Mouse (Mus musculus): ENCODE data around the gene Abca7. TPM values are rescaled to one million over a fixed set of nuclear protein-coding genes. Genes with fewer than 3 reads are reported as not detected.

Abca7 gene
- polyA plus RNA-seq, 1 experiment from 2014 or later = 4.1 TPM

DNA sequence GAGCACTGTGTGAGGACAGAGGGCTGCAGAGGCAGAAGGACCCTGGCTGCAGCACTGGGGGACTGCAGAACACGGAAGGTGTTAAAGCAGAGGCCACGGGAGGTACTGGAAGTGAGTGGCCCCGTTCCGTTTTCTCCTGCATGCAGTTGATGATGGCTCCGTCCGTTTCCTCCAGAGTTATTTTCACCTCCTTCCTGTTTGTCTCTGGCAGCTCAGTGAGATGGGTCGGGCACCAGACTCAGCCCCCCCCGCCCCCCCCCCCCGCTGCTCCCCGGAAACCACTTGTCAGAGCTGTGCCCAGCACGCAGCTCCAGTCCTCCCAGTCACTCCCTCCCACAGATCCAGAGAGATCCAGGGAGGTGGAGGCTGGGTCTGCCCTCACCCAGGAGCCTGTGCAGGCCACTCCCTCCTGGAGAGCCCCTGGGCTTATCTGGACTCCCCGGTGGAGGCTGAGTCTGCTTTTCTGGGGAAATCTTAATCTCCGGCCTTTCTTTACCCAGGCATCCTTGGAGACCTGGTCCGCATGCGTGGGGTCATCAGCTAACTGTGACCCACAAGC is 22.5 kb downstream of the Abca7 start:
- ATAC-seq (ENCODE audit: low FRiP score, low TSS enrichment) (no peak), DNase-seq (no peak)
- Histone ChIP-seq H3K4me3 (replicated peaks; ENCODE audit: low read depth, low read length) (no peak overlapping the region), H3K36me3 (ENCODE audit: control insufficient read depth, insufficient read depth, low read length) (no peaks in the 10 kb centered on the region), H3K9ac (replicated peaks; ENCODE audit: low read length) (no peak overlapping the region), H3K4me2 (ENCODE audit: low read length) (no peak overlapping the region), H3K27me3 (ENCODE audit: control insufficient read depth, insufficient read depth, low read length) (peaks cover 25% of the 10 kb centered on the region), H3K9me3 (ENCODE audit: control insufficient read depth, low read length) (no peaks in the 10 kb centered on the region), H3K4me1 (ENCODE audit: control insufficient read depth, insufficient read depth, low read length) (0 out of 2 replicates have a peak, but pooled peaks cover 2% of the 10 kb centered on the region), H3K27ac (replicated peaks; ENCODE audit: low read depth, low read length) (no peak overlapping the region)
- 10% methylated on average over 13 of the region's 15 CpGs for WGBS

DNA sequence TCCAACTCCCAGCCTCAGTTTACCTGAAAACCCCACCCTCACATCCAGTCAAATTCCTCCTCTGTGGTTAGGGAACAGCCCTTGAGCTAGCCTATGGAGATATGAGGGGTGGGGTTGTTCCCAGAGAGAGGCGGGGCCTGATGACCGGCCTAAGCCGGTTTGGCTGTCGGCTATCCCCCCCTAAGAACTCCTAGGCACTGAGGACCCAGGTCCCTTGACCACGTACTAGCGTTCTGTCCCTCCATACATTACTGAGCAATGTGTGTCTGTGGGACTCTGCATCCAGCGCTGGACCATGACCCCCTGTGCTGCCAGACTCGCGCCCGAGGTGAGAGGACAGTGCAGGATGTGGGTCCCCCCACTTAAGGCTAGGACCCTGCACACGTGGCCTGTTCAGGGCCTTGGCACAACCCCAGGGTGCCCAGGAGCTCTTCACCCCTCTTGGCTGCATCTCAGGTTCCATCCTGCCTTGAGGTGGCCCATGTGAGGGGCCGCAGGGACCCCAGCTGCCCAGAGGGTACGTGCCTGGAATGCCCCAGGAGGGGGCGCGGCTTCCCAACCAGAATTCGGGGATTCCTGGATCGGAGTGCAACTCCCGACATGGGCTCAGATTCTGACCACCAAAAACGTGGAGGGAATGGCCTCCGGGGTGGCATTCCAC is 23.3 kb downstream of the Abca7 start:
- Histone ChIP-seq H3K4me1 (ENCODE audit: control insufficient read depth, insufficient read depth, low read length) (0 out of 2 replicates have a peak, but pooled peaks cover 2% of the 10 kb centered on the region), H3K4me3 (replicated peaks; ENCODE audit: low read depth, low read length) (no peak overlapping the region), H3K4me2 (ENCODE audit: low read length) (no peak overlapping the region), H3K27ac (replicated peaks; ENCODE audit: low read depth, low read length) (no peak overlapping the region), H3K36me3 (ENCODE audit: control insufficient read depth, insufficient read depth, low read length) (no peaks in the 10 kb centered on the region), H3K9me3 (ENCODE audit: control insufficient read depth, low read length) (no peaks in the 10 kb centered on the region), H3K9ac (replicated peaks; ENCODE audit: low read length) (no peak overlapping the region), H3K27me3 (ENCODE audit: control insufficient read depth, insufficient read depth, low read length) (peaks cover 17% of the 10 kb centered on the region; the same call in 1 of the 2 replicates)
- DNase-seq (no peak), ATAC-seq (ENCODE audit: low FRiP score, low TSS enrichment) (no peak)
- WGBS = 5% methylated on average over 20 of the region's 20 CpGs

DNA sequence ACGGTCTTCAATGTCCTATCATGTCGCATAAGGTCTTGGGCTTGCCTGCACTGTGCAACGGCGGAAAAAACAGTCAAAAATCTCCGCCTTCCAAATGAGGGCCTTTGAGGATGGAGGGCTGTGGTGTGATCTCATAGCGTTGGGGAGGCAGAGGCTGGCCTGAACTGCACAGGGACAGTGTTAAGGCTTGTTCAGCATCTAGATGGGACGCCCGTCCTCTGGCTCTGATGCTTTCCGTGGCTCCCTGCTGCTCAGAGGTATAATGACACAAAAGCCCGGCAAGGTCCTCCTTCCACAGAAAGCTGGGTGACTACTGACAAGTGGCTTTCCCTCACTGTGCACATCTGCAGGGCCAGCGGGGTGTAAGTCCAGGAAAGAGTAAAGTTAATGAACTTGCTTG is 23.9 kb downstream of the Abca7 start:
- Histone ChIP-seq H3K27ac (replicated peaks; ENCODE audit: low read depth, low read length) (no peak overlapping the region), H3K4me1 (ENCODE audit: control insufficient read depth, insufficient read depth, low read length) (0 out of 2 replicates have a peak, but pooled peaks cover 2% of the 10 kb centered on the region), H3K9ac (replicated peaks; ENCODE audit: low read length) (no peak overlapping the region), H3K36me3 (ENCODE audit: control insufficient read depth, insufficient read depth, low read length) (no peaks in the 10 kb centered on the region), H3K27me3 (ENCODE audit: control insufficient read depth, insufficient read depth, low read length) (peaks cover 11% of the 10 kb centered on the region; the same call in 1 of the 2 replicates), H3K9me3 (ENCODE audit: control insufficient read depth, low read length) (no peaks in the 10 kb centered on the region), H3K4me3 (replicated peaks; ENCODE audit: low read depth, low read length) (no peak overlapping the region), H3K4me2 (ENCODE audit: low read length) (no peak overlapping the region)
- DNase-seq = no peak
- ATAC-seq (ENCODE audit: low FRiP score, low TSS enrichment) = no peak
- WGBS = 24% methylated on average over 11 of the region's 11 CpGs

DNA sequence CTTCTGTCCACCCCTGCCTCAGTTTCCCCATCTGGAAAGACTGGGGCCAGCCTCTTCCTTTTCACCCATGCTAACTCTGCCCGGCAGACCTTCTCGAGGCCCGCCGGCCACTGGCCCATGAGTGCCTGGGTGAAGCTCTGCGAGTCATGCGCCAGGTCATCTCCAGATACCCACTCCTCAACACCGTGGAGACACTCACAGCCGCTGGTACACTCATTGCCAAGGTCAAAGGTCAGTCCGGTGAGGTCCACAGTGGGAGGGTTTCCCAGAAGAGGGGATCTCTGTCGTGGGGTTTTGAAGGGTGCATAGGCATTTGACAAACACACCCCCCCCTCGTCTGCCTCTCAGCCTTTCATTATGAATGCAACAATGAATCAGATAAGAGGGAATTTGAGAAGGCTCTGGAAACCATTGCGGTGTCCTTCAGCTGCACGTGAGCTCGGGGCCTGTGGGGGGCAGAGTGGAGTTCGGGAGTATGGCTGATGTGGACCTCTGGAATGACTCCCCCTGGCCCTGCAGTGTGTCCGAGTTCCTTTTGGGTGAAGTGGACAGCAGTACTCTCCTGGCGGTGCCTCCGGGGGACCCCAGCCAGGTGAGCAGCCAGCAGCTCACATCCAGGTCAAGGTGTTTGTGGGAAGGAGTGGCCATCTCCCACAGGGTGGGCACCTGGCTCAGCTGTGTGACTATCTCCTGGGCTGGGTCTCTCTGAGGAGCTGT is 24.5 kb downstream of the Abca7 start:
- Histone ChIP-seq H3K9ac (replicated peaks; ENCODE audit: low read length) (no peak overlapping the region), H3K9me3 (ENCODE audit: control insufficient read depth, low read length) (no peaks in the 10 kb centered on the region), H3K36me3 (ENCODE audit: control insufficient read depth, insufficient read depth, low read length) (no peaks in the 10 kb centered on the region), H3K4me3 (replicated peaks; ENCODE audit: low read depth, low read length) (no peak overlapping the region), H3K27ac (replicated peaks; ENCODE audit: low read depth, low read length) (no peak overlapping the region), H3K4me2 (ENCODE audit: low read length) (no peak overlapping the region), H3K4me1 (ENCODE audit: control insufficient read depth, insufficient read depth, low read length) (0 out of 2 replicates have a peak, but pooled peaks cover 2% of the 10 kb centered on the region), H3K27me3 (ENCODE audit: control insufficient read depth, insufficient read depth, low read length) (peaks cover 10% of the 10 kb centered on the region; the same call in 1 of the 2 replicates)
- ATAC-seq (ENCODE audit: low FRiP score, low TSS enrichment) (no peak), DNase-seq (no peak)
- WGBS = 87% methylated on average over 18 of the region's 18 CpGs

DNA sequence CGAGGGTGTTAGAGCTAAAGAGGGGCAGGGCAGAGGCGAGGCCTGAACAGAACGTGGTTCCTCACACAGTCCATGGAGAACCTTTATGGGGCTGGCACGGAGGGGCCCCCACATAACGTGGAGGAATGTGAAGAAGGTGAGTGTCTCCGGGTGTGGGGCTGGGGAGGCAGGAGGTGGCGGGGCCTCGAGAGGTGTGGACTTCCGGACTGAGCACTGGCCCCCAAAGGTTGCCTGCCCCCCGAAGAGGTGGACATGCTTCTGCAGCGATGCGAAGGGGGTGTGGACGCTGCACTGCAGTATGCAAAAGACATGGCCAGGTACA is 25.0 kb downstream of the Abca7 start:
- no peak overlapping the region for H3K4me3 ChIP-seq (replicated peaks; ENCODE audit: low read depth, low read length)
- H3K27me3 ChIP-seq (ENCODE audit: control insufficient read depth, insufficient read depth, low read length) = peaks cover 10% of the 10 kb centered on the region; the same call in 1 of the 2 replicates
- H3K9me3 ChIP-seq (ENCODE audit: control insufficient read depth, low read length) = no peaks in the 10 kb centered on the region
- H3K36me3 ChIP-seq (ENCODE audit: control insufficient read depth, insufficient read depth, low read length) = no peaks in the 10 kb centered on the region
- DNase-seq (no peak), ATAC-seq (ENCODE audit: low FRiP score, low TSS enrichment) (no peak)
- 0 out of 2 replicates have a peak, but pooled peaks cover 2% of the 10 kb centered on the region for H3K4me1 ChIP-seq (ENCODE audit: control insufficient read depth, insufficient read depth, low read length)
- H3K9ac ChIP-seq (replicated peaks; ENCODE audit: low read length) = no peak overlapping the region
- H3K27ac ChIP-seq (replicated peaks; ENCODE audit: low read depth, low read length) = no peak overlapping the region
- no peak overlapping the region for H3K4me2 ChIP-seq (ENCODE audit: low read length)
- 94% methylated on average over 13 of the region's 13 CpGs for WGBS

DNA sequence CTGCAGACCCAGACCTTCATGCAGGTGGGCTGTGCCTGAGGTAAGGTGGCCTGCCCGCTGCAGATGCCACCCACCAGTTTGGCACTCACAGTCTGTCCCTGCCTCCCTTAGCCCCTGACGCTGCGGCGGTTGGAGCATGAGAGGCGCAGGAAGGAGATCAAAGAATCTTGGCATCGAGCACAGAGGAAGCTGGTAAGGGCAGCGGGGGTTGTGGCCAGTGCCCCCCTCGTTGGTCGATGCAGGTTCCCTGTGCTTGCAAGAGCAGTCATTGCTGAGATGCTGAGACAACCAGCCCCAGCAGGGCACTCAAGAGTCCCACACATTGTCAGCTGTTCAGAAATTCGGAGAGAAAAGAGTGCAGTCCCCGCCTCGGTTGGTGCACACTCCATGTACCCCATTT is 25.9 kb downstream of the Abca7 start:
- no peak overlapping the region for H3K4me2 ChIP-seq (ENCODE audit: low read length)
- H3K27me3 ChIP-seq (ENCODE audit: control insufficient read depth, insufficient read depth, low read length) = peaks cover 10% of the 10 kb centered on the region; the same call in 1 of the 2 replicates
- H3K36me3 ChIP-seq (ENCODE audit: control insufficient read depth, insufficient read depth, low read length) = no peaks in the 10 kb centered on the region
- WGBS = 89% methylated on average over 12 of the region's 12 CpGs
- no peaks in the 10 kb centered on the region for H3K9me3 ChIP-seq (ENCODE audit: control insufficient read depth, low read length)
- ATAC-seq (ENCODE audit: low FRiP score, low TSS enrichment) (no peak), DNase-seq (no peak)
- no peak overlapping the region for H3K4me3 ChIP-seq (replicated peaks; ENCODE audit: low read depth, low read length)
- 0 out of 2 replicates have a peak, but pooled peaks cover 2% of the 10 kb centered on the region for H3K4me1 ChIP-seq (ENCODE audit: control insufficient read depth, insufficient read depth, low read length)
- no peak overlapping the region for H3K9ac ChIP-seq (replicated peaks; ENCODE audit: low read length)
- H3K27ac ChIP-seq (replicated peaks; ENCODE audit: low read depth, low read length) = no peak overlapping the region

DNA sequence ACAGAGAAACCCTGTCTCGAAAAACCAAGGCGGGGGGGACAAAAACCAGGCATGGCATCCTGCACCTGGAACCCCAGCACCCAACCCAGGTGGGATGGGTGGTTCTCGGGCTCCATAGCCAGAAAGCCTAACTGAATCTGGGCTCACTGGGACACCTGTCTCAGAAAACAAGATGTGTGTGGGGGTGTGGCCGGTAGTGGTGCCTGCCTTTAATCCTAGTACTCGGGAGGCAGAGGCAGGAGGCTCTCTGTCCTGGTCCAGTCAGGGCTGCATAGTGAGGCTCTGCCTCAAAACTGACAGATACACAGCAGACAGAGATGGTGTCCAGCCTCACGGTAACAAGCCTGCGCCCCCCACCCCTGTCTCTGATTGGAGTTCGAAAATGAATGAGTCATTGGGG is 26.5 kb downstream of the Abca7 start:
- DNase-seq = no peak
- WGBS = 89% methylated on average over 8 of the region's 8 CpGs
- ATAC-seq (ENCODE audit: low FRiP score, low TSS enrichment) = no peak
- Histone ChIP-seq H3K4me3 (replicated peaks; ENCODE audit: low read depth, low read length) (no peak overlapping the region), H3K4me2 (ENCODE audit: low read length) (no peak overlapping the region), H3K27me3 (ENCODE audit: control insufficient read depth, insufficient read depth, low read length) (peaks cover 10% of the 10 kb centered on the region; the same call in 1 of the 2 replicates), H3K9ac (replicated peaks; ENCODE audit: low read length) (no peak overlapping the region), H3K27ac (replicated peaks; ENCODE audit: low read depth, low read length) (no peak overlapping the region), H3K4me1 (ENCODE audit: control insufficient read depth, insufficient read depth, low read length) (0 out of 2 replicates have a peak, but pooled peaks cover 2% of the 10 kb centered on the region), H3K36me3 (ENCODE audit: control insufficient read depth, insufficient read depth, low read length) (no peaks in the 10 kb centered on the region), H3K9me3 (ENCODE audit: control insufficient read depth, low read length) (no peaks in the 10 kb centered on the region)

DNA sequence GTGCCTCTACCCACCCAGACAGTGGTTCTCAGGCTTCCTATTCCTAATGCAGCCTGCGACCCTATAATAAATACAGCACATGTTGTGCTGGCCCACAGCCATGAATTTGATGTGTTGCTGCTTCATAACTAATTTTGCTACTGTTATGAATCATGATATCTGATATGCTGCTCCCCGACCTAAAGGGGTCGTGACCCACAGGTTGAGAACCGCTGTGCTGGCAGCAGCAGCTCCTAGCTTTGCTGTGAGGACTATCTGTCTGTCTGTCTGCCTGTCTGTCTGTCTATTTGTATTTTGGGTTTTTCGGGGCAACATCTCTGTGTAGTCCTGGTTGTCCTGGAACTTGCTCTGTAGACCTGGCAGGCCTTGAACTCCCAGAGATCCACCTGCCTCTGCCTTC is 27.5 kb downstream of the Abca7 start:
- Histone ChIP-seq H3K27me3 (ENCODE audit: control insufficient read depth, insufficient read depth, low read length) (peaks cover 10% of the 10 kb centered on the region; the same call in 1 of the 2 replicates), H3K4me3 (replicated peaks; ENCODE audit: low read depth, low read length) (no peak overlapping the region), H3K9me3 (ENCODE audit: control insufficient read depth, low read length) (no peaks in the 10 kb centered on the region), H3K9ac (replicated peaks; ENCODE audit: low read length) (no peak overlapping the region), H3K36me3 (ENCODE audit: control insufficient read depth, insufficient read depth, low read length) (no peaks in the 10 kb centered on the region), H3K27ac (replicated peaks; ENCODE audit: low read depth, low read length) (no peak overlapping the region), H3K4me2 (ENCODE audit: low read length) (no peak overlapping the region), H3K4me1 (ENCODE audit: control insufficient read depth, insufficient read depth, low read length) (0 out of 2 replicates have a peak, but pooled peaks cover 2% of the 10 kb centered on the region)
- 89% methylated on average over 5 of the region's 5 CpGs for WGBS
- no peak for DNase-seq
- no peak for ATAC-seq (ENCODE audit: low FRiP score, low TSS enrichment)
